Mouse (Mus musculus) right cerebral cortex, adult 2 months (tissue): ENCODE results near the gene Vwce.

Source experiments
- DNase-seq, 2 experiments: peaks; one replicate each; pipeline ENCODE4 v3.0.0; 2021 to 2022; ENCODE audit warnings: low spot score in 2 of 2

Vwce gene

DNA sequence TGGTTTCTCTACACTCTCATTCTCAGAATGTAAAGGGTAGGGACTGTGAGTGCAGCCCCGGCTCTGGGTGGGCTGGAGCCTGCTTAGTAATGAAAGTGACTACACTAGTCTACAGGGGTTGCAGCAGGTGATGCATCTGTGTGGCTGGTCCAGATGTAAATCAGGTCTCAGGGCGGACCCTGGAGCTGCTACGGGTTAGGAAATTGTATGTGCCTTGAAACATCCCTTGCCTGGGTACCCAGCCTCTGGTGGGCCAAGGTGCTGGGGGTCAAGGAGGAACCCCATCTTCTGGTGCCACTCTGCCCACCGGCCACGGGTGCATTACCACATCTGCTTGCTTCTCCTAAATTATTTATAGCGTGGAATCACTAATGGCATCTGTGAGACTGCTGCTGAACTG lies 80.2 kb downstream of the Vwce start:
- DNase-seq: no peak

DNA sequence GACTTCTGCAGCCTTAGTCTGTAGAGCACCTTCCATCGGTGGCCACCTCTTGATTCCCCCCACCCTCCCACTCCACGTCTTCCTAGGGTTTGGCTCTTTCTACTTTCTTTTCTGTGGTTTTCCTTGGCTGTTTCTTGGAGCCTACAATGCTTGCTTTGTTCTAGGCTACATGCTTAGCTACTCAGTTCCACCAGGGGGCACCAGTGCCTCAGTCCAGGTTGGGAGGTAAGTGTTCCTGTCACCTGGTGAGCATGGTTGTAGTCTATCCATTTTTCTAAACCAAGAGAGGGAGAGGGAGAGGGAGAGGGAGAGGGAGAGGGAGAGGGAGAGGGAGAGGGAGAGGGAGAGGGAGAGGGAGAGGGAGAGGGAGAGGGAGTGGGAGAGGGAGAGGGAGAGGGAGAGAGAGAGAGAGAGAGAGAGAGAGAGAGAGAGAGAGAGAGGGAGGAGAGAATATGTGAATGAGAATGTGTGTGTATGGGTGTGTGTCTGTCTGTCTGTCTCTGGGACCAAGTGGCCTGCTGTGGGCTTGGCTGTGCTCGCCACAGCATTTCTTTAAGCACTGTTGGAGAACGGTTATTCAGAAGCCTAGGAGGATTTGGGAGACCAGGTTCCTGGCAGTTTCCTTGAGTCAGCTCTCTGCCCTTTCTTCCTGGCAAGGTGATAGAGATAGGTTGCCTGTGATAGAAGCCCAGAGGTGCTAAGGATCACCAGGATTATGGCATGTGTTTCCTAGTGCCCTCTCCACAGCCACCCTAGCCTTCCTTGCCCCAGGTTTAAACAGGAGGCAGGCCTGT lies 80.9 kb downstream of the Vwce start:
- DNase-seq: peak; percentile 82 to 91

DNA sequence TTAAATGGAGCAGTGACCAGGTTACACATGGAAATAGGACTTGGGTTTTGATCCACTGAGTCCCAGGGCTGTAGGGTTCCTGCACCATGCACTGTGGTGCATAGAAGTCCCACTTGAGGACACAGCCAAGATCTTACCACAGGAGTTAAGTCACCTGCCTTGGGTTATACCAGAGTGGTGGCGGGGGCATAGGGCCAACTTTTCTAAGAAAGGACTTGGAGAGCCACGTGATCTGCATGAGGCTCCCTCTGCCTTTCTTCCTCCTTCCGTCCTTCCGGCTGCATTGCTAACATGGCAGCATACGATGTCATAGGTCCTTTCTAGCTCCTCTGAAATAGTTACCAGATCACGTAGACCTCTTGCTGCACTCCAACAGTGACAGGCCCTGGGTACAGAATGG lies 81.5 kb downstream of the Vwce start:
- DNase-seq: no peak
